Mouse (Mus musculus): ENCODE results near the gene Fam163b.

Fam163b gene

DNA sequence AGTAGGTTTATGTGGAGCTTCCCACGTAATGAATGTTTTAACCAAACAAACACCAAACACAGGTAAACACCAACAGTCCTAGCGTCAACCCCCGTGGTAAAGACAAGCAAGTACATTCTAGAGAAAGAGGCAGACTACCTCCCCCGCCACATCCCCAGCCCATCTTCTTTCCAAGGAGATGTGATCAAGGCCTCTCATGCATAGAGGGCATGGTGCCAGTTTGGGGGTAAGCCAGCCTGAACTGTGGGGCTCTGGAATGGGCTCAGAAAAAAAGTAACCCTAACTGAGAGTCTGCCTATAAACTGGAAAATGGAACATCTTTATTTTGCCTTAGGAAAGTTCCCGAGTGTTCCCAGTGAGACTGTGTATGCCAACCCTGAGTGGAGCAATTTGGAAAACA is 6.4 kb downstream of the Fam163b start:
- DNase-seq (ENCODE audit: low spot score in 2 of 2): no peak

DNA sequence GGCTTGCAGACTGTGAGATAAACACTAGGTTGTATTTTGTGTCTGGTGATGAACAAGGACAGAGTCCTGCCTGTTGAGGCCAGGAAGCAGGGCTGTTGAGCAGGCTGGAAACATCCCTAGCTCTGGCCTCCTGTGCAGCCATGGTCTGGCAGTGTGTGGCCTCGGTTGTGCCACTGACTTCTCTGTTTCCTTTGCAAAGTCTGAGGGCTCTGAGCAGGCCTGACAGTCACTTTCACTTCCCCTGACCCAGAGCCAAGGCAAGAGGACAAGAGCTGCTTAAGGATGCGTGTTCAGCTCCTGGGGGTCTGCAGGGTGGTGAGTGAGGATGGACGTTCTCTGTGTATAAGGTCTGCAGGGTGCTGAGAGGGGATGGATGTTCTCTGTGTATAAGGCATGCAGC is 13.3 kb downstream of the Fam163b start:
- DNase-seq (ENCODE audit: low spot score in 2 of 2): no peak

DNA sequence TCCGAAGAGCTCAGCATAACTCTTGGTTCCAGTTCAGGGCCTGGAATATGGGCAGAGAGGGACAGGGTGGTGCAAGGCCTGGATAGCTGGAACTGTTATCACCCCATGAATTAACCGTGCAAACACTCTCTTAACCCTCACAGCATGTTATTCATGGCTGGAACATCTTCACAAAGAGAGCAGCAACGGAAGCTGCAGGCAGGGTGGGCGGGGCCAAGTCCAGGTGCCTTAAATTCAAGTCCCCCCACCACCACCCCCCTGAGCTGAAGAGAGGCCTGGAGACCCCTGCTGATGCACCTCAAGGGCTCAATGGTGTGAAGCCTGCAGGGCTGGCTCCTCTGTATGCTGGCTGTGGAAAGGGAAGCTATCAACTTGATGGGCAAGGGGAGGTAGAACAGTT is 15.8 kb downstream of the Fam163b start:
- no peak for DNase-seq (ENCODE audit: low spot score in 2 of 2)

DNA sequence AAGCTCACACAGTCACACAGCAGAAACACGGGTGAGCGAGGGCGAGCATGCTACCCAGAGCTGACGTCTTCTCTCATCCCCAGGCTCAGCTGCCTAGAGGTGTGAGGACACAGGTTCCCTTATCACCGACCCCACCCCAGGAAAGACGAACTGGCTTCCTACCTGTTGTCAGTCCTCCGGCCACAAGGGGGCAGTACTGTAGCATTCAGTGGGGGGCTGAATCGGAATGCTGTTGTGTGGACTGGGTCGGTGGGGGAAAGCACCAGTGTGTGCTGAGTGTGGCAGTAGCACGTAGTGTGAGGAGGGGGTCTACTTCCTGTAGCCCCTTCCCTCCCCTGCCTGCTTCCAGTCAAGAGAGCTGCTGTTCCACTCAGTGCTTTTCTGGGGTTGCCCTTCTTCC is 16.3 kb downstream of the Fam163b start:
- DNase-seq (ENCODE audit: low spot score in 2 of 2): peak; percentile 52 to 75

DNA sequence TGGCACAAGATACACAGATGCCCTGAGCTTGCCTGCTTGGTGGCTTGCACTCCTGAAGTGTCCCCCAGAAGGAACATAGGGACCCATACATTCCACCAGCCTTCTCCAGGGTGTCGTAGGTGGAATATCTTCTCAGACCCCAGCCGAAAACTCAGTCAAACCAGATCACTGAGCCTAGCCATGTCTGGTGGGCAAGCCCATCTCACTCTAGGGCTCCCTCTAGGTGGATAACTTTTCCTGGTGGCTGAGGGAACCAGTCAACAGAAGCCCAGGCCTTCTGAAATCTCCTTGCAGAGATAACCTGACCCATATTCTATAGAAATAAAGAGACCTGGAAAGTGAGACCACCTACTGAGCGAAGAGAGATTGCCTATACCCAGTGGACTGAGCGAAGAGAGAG is 19.2 kb downstream of the Fam163b start:
- DNase-seq (ENCODE audit: low spot score in 2 of 2): no peak

DNA sequence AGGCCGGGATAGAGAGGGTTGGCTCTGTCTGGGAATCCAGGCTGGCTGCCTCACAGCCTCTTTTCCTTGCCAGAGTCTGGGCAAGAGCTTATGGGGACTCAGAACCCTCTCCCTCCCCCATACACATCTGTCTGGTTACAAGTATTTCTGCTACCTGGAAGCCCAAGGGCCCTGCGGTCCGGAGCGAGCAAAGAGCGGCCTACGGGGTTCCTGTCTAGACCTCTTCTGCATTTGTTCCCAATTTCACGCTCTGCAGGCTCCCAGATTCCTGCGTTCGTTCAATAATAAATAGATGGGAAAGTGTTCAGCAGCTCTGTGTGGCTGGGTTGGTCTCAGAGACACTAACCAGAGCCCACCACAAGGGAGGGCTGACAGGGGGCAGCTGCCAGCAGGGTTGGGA is 19.7 kb downstream of the Fam163b start:
- DNase-seq (ENCODE audit: low spot score in 2 of 2): no peak

DNA sequence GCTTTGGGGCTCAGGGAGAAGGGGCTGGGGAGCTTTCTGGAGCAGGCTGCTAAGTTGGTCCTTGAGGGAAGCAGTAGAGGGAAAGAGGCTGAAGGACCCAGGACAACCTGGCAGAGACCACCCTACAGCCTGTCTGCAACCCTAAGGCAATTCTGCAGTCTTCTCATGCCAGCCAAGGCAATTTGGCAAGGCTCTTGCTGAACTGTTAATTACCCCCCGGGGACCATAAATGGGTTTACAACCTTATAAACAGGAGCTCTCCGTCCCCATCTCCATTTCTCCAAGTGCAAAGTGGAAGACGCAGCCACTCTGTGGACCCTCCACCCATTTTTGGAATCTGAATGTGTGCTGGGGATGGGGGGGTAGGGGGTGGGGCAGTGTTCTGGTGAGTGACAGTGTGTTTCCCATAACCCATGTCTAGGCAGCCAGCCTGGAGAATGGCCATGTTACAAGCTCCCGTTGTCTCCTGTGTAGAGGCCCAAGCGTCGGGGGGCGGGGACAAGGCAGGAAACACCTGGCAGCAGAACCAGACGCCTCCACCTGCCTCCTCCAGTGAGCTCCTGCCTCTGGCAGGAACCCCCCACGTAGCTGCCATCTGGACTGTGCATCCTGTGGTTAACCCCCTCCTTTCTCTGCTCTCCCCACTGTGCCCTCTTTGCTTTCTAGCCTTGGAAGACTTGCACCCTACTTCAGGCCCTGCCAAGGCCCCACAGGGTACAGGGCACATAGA is 20.5 kb downstream of the Fam163b start:
- DNase-seq (ENCODE audit: low spot score in 2 of 2): peak in 1 of 2 experiments; percentile 80

DNA sequence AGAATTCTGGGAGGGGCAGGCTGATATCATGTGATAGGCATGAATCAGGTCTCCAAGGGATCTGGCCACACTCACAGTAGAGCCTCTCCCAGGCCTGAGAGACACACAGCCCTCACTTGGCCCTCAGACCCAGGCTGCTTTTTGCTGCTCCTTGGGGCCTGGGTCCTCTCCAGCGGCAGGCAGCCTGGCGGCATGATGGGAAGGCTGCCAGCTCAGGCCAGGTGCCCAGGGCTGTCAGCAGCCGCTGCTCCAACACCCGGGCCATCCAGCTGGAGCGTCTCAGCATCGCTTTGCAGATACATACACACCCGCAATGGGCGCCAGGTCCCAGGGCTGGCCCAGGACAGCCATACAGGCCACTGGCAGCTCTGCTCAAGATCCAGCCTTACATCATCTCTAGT is 22.1 kb downstream of the Fam163b start:
- no peak for DNase-seq (ENCODE audit: low spot score in 2 of 2)

DNA sequence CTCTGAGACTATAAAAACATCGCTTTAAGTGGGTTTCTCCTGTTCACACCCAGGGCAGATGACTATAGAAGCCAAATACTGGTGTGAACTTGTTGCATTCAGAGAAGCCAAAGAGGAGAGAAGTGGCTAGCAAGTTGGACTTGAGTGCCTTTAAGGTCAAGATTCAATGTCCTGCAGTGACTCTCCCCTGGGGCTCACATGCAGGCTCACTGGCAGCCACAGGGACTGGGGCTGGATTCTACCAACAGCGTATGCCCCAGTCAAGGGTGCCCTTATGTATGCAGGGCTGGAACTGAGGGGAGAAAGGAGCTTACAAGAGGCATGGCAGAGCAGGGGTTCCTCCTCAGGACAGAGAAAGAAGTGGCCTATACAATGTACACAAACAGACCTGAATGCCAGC is 22.5 kb downstream of the Fam163b start:
- DNase-seq (ENCODE audit: low spot score in 2 of 2): no peak

DNA sequence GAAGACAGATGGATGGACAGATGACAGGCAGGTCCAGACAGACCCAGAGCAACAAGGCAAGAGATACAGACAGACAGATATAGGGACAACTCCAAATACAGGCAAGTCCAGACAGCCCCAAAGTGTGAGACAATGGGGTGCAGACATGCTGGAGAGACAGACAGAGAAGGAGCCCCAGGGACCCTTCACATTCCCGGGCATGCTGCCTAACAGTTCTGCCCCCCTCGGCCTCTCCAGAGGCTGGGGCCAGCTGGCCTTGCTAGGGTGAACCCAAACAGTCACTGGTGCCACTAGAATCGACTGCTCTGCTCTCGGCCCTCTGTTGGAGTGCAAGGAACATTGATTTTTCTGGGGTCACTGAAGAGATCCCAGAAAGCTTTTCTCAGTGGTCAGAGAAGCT is 23.8 kb downstream of the Fam163b start:
- no peak for DNase-seq (ENCODE audit: low spot score in 2 of 2)

DNA sequence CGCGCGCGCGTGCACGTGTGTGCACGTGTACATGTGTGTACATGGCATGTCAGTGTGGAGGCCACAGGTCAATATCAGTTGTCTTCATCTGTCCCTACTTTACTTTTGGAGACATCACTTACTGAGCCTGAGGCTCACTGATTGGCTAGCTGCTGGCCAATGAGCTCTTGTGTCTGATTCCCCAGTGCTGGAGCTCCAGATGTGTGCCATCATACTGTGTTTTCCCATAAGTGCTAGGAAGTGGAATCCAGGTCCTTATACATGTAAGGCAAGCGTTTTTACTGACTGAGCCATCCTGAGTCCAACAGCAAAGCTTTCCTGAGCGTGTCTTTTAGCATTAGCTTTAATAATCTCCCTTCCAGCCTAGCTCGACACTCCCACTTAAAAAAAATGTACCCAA is 28.1 kb downstream of the Fam163b start:
- no peak for DNase-seq (ENCODE audit: low spot score in 2 of 2)

DNA sequence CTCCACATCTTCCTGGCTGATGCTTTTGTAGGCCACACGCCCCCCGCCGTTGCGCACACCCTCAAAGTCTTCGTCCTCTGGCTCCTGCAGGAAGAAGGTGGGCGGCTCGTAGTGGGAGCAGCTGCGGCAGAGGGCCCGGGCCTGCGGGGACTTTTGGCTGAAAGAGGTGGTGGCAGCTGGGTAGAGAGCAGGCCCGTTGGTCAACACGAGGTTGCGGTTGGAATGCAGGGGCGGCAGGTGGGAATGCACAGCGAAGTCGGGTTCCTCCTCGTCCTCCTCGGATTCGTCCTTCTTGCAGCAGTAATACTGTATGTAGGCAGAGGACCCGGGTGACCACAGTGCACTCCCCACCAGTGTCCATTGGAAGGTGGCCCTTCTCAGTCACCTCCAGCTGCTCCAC is 29.7 kb downstream of the Fam163b start:
- no peak for DNase-seq (ENCODE audit: low spot score in 2 of 2)

DNA sequence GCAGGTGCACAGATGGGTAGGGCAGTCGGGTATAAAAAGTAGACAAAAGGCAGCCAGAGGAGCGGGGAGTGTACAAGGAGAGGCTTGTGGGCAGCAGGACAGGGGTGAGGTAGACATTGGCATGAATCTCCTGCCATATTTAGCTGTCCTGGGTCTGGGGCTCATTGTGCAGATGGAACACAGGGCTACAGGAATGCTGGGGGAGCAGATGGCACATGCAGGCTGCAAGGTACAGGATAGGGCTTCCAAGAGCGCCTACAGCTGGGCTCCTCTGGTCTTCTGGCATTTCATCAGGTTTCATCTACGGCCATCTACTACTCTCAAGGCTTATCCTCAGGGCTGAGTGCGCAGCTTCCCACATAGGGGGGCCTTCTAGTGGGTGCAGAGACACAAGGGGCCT is 33.2 kb downstream of the Fam163b start:
- DNase-seq (ENCODE audit: low spot score in 2 of 2): no peak

DNA sequence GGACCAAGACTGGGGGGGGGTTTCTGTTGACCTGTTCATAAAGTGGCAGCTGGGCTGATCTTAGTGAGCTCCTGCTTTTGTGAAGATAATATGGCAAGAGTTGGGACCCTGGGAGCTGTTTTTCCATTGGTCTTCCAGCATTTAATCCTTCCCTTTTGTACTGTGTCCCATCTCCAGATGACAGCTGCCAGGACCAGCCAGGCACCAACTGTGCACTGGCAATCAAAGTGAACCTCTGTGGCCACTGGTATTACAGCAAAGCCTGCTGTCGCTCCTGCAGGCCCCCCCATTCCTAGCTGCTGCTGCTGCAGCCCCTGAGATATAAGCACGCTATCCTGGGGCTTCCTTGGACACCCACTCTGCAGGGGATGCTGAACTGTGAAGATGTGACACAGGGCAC is 34.1 kb downstream of the Fam163b start:
- no peak for DNase-seq (ENCODE audit: low spot score in 2 of 2)

DNA sequence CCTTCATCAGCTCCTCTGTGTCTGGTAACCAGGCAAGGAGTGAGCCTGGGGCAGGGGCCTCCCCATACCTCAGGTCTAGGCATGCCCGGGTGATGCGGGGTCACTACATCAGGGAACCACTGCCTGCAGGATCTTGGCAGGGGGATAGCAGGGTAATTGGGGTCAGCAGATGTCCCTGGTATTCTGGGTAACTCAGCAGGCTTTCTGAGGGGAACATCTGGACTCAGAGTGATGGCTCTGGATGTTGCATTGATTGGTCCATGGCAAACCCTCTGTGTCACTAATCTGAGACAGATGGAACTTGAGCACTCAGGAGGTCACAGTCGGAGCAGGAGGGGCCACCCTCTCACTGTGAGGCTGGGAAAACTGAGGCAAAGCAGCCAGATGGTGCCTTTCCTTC is 35.5 kb downstream of the Fam163b start:
- no peak for DNase-seq (ENCODE audit: low spot score in 2 of 2)

DNA sequence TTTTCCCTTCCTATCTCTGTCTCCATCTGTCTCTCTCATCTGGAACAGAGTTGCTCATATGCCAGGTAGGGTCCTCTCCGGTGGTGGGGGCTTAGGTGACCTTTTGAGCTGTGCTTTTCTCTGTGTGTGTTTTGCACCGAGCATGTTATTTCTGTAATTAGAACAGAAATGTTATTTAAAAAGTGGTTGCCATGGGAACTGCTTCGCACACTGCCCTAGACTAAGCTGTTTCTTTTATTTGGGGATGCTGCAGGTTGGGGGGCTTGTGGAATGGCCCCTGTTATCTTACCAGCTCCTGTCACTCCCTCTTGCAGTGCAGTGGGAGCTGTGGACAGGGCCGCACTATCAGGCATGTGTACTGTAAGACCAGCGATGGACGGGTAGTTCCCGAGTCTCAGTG is 38.7 kb downstream of the Fam163b start:
- no peak for DNase-seq (ENCODE audit: low spot score in 2 of 2)

DNA sequence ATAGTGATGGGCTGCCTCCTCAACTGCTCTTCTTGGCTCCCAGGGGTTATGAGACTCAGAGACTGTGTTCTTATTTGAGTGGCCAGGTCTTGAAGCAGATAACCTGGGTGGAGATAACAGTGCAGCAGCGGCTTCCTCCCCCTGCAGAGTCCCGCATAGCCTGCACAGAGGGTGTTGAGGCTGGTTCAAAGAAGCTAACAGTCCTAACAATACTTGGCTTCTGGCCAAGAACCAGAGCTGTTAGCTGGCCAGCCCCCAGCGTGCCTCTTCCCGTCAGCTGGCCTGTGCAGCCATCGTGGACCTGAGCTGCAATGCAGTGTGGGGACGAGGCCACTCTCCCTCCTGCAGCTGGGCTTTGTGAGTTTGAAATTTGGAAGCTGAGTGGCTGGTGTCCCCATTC is 44.5 kb downstream of the Fam163b start:
- peak; percentile 21 to 24 for DNase-seq (ENCODE audit: low spot score in 2 of 2)

DNA sequence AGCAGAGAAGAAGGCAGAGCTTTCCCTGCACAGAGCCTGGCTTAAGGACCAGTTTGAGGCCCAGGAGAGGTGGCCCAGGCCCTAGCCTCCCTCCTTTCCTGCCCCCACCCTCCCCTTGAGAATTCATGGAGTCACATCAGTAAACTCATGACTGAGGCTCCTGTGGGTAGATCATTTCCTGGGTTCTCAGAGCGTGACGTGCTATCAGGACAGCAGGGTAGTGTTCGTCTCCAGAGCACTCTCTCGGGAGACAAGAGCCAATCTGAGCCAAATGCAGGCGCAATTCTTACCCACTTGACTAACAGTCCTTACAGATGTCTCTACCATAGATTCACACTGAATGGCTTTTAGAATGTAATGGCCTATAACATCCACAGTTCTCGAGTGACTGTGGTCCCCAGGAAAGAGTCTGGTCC is 45.0 kb downstream of the Fam163b start:
- peak in 1 of 2 experiments; percentile 22 for DNase-seq (ENCODE audit: low spot score in 2 of 2)

DNA sequence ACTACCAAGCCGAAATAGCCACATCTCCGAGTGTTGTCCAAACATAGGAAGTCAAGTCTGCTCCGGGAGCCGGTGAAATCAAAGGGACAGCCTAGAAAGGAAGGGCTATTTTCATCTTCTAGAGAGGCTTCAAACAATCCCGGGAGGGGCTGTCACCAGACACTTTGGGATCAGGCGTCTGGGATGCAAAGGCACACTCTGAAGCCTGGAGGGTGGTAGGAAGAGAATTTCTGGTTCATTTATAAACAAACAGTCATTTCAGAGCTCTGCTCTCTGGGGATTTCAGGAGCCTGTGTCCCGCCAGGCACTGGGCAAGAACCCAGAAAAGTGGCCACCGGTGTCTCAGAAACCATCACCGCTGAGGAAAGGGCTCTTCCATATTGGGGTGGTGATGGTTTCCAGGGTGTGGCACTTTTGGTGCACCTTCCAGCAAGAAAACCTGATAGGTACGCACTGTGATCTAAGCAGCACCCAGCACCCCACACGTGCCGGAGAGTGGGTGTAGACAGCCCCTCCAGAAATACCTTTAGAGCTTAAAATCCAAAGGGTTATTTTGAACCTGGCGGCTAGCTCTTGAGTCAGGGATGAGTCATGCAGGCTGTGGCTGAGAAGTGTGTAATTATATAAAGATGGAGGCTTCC is 45.8 kb downstream of the Fam163b start:
- no peak for DNase-seq (ENCODE audit: low spot score in 2 of 2)

DNA sequence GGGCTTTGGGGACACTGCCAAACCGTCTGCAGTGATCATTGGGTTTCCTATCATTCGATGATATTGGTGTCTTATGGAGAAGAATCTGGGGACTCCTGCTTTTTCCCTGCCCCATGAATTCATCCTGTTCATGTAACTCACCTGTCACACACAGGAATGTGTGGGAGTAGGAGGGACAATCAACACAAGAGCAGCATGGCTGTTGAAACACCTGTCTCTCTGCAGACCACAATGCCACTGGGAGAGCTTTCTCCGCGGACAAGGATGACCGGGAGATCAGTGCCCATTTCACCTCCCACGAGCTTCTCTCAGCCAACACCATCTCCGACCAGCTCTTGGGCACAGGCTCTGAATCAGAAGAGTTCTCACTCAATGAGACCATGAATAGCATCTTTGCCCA is 47.1 kb downstream of the Fam163b start:
- DNase-seq (ENCODE audit: low spot score in 2 of 2): no peak

DNA sequence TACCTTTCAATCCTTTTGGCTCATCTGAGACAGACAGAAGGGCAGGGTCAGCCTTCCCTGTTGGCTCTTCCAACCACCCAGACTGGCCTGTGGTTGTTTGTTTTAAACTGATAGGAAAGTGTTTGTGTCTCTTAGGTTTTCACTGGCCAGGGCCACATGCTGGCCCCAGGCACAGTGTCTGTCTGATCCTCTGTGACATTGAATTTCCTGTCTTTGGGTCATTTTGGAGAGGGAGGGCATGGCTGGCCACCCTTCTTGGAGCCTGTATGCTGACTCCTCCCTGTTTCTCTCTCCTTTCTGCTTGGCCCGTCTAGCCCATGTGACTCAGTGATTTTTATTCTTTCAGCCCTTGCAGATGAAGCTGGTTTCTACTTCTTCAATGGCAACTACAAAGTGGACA is 53.1 kb downstream of the Fam163b start:
- no peak for DNase-seq (ENCODE audit: low spot score in 2 of 2)

DNA sequence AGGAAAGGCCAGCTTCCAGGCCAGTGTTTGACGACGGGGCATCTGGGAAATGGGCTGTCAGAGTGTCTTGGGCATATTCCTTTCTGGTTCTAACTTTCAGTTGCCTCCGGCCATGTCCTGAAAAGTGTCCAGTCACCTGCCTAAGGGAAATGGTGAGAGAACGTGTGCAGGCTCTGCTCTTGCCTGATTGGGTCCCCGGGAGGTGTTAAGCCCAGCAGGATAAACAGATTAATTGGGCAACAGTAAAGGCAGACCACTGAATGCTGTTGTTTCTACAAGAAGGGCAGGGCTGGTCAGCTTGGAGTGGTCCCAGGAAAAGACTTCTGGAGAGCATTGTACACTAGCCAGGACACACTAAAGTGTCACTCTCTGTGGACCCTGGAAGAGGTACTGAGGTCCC is 53.6 kb downstream of the Fam163b start:
- no peak for DNase-seq (ENCODE audit: low spot score in 2 of 2)

DNA sequence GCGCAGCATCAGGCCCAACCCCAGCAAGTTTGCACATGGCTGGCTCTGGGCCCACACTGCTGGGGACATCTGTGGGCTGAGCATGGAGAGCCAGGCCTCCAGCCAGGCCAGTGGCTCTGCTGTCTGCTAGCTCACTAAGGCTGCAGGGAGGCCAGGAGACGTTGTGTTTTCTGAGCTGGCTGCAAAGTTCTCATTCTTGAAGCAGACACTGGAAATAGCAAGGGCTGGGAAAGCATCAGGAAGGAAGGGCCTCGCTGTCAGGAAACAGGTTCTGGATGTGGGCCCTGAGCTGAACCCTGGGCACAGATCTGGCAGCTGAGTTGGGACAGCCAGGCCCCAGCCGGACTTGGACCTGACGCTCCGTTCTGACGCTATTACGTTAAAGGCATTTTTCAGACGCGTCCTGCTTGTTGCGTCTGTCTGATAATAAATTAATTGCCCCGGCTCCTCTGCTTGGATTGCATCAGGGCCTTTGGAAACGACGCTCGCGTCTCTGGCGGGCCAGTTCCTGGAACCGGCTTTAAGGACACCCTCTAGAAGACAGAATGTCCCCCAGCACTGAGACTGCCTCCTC is 54.1 kb downstream of the Fam163b start:
- no peak for DNase-seq (ENCODE audit: low spot score in 2 of 2)
